Mouse (Mus musculus) heart, adult 2 months (tissue): ENCODE measurements around the gene Gabbr2.

Experiments
- CTCF ChIP-seq: fragments of 200-600 bp; IDR thresholded peaks from 2 replicates; pipeline ENCODE4 v1.8.1; 2022; ENCODE audit warnings: antibody characterized with exemption, mild to moderate bottlenecking, moderate library complexity
- EP300 ChIP-seq: fragments of 200-500 bp; IDR thresholded peaks from 2 replicates; pipeline ENCODE4 v1.6.1; 2011; ENCODE audit warnings: low read depth, low read length, control low read depth; ENCODE audit not compliant: insufficient read depth
- POLR2A ChIP-seq: fragments of 200-500 bp; IDR thresholded peaks from 2 replicates; pipeline ENCODE4 v1.6.1; 2011; ENCODE audit warnings: mild to moderate bottlenecking, low read depth, low read length, control low read depth; ENCODE audit not compliant: insufficient read depth

GRCm38 (mm10) chr4:46869380-46869779 lies 122.3 kb downstream of the Gabbr2 start:
- TF ChIP-seq POLR2A: no peak
- TF ChIP-seq CTCF: no peak
- no peak for TF ChIP-seq EP300
